Comparison of ENCODE assay signal across 8 mouse cellular contexts in genomic region chr6:72647383-72647820, GRCm38 (mm10). TPM values are rescaled to one million over a fixed set of nuclear protein-coding genes. Genes with fewer than 3 reads are reported as not detected.
A peak's percentile ranks its signal among the peaks of the same experiment; 100 is the strongest.
DNase-seq lines count a peak whose midpoint lies in the region; ATAC-seq lines count a peak whose summit lies in the region.

No protein-coding gene starts in this region.

- H3K27ac ChIP-seq in embryonic facial prominence, embryonic 12.5 days, result peak overlapping the region; percentile 43; the same call in 1 of the 2 replicates
- H3K27ac ChIP-seq in midbrain, embryonic 13.5 days, result no peak overlapping the region

- no peaks in the 10 kb centered on the region for H3K27me3 ChIP-seq in embryonic facial prominence, embryonic 12.5 days
- H3K27me3 ChIP-seq in midbrain, embryonic 13.5 days, result no peaks in the 10 kb centered on the region

- peaks cover 4% of the 10 kb centered on the region; the same call in 1 of the 2 replicates for H3K36me3 ChIP-seq in embryonic facial prominence, embryonic 12.5 days
- no peaks in the 10 kb centered on the region for H3K36me3 ChIP-seq in midbrain, embryonic 13.5 days

- H3K9ac ChIP-seq in embryonic facial prominence, embryonic 12.5 days, result no peak overlapping the region
- H3K9ac ChIP-seq in midbrain, embryonic 13.5 days (replicated peaks), result no peak overlapping the region

- no peaks in the 10 kb centered on the region for H3K9me3 ChIP-seq in embryonic facial prominence, embryonic 12.5 days
- H3K9me3 ChIP-seq in midbrain, embryonic 13.5 days, result no peaks in the 10 kb centered on the region

- H3K4me3 ChIP-seq in embryonic facial prominence, embryonic 12.5 days, result no peak overlapping the region
- H3K4me3 ChIP-seq in midbrain, embryonic 13.5 days (replicated peaks), result no peak overlapping the region

- ATAC-seq in embryonic facial prominence, embryonic 12.5 days (ENCODE audit: insufficient number of reproducible peaks, insufficient read depth, low FRiP score, low TSS enrichment), result no peak
- ATAC-seq in midbrain, embryonic 13.5 days, result peak; percentile 81

- peaks cover 21% of the 10 kb centered on the region for H3K4me1 ChIP-seq in embryonic facial prominence, embryonic 12.5 days
- no peaks in the 10 kb centered on the region; the same call in 1 of the 2 replicates for H3K4me1 ChIP-seq in midbrain, embryonic 13.5 days (replicated peaks)

- intact Hi-C loops in left cerebral cortex, postnatal 4 days (cut with DNase I), result loop anchor here (1.0 to 10.0 kb wide), 2 partner anchors 142 to 577 kb away; partner anchors contain the start of genes Dnah6 and Tcf7l1

- no peak overlapping the region for H3K4me2 ChIP-seq in embryonic facial prominence, embryonic 12.5 days (replicated peaks)
- H3K4me2 ChIP-seq in midbrain, embryonic 13.5 days (replicated peaks), result no peak overlapping the region

- 59% methylated on average over 10 of the region's 10 CpGs for WGBS in embryonic facial prominence, embryonic 12.5 days
- 62% methylated on average over 10 of the region's 10 CpGs for WGBS in midbrain, embryonic 13.5 days

- peak; percentile 72 to 73 for DNase-seq in B cell, adult 2 months
- peak; percentile 78 for DNase-seq in adrenal gland, postnatal 10 days
- peak; percentile 72 to 88 for DNase-seq in heart, adult 18-20 months
- DNase-seq in kidney, adult 18-20 months, result peak; percentile 82
- DNase-seq in left cerebral cortex, postnatal 4 days, result peak; percentile 78
- peak; percentile 31 to 72 for DNase-seq in spleen, postnatal 10 days (ENCODE audit: low spot score in 2 of 2)

RNA-seq across cellular contexts. Expression of gene Tgoln1, which starts 30.6 kb away (rescaled TPM):
- 100 to 1,000 TPM in 1 of 2 experiments, 10 to 100 TPM in 1; 92.7 to 121 TPM for total RNA-seq in adrenal gland, postnatal 10 days (2021)
- 23.8 and 24.6 TPM in 2 replicates for polyA plus RNA-seq in embryonic facial prominence, embryonic 12.5 days (2016; fragmentation: Nextera tagmentation; extraction: Ambion mirVana)
- 10 to 100 TPM; 61.4 to 72.6 TPM for total RNA-seq in heart, adult 18-20 months (2021)
- total RNA-seq in left cerebral cortex, postnatal 4 days (2021), result 10 to 100 TPM; 29.7 to 30.3 TPM
- polyA plus RNA-seq in midbrain, embryonic 13.5 days (2015; fragmentation: Nextera tagmentation; extraction: Ambion mirVana), result 39.6 and 41.2 TPM in 2 replicates

RNA-seq across cellular contexts. Expression of gene Retsat, which starts 49.1 kb away (rescaled TPM):
- 100 to 1,000 TPM; 359 to 375 TPM for total RNA-seq in adrenal gland, postnatal 10 days (2021)
- 9.5 and 10.3 TPM in 2 replicates for polyA plus RNA-seq in embryonic facial prominence, embryonic 12.5 days (2016; fragmentation: Nextera tagmentation; extraction: Ambion mirVana)
- total RNA-seq in heart, adult 18-20 months (2021), result 100 to 1,000 TPM; 199 to 208 TPM
- 10 to 100 TPM; 16.3 to 20.3 TPM for total RNA-seq in left cerebral cortex, postnatal 4 days (2021)
- polyA plus RNA-seq in midbrain, embryonic 13.5 days (2015; fragmentation: Nextera tagmentation; extraction: Ambion mirVana), result 5.0 and 6.2 TPM in 2 replicates

RNA-seq across cellular contexts. Expression of gene Elmod3, which starts 49.2 kb away (rescaled TPM):
- total RNA-seq in adrenal gland, postnatal 10 days (2021), result 10 to 100 TPM; 13.3 to 15.8 TPM
- 14.2 and 16.4 TPM in 2 replicates for polyA plus RNA-seq in embryonic facial prominence, embryonic 12.5 days (2016; fragmentation: Nextera tagmentation; extraction: Ambion mirVana)
- total RNA-seq in heart, adult 18-20 months (2021), result 10 to 100 TPM; 11.6 to 12.6 TPM
- total RNA-seq in left cerebral cortex, postnatal 4 days (2021), result 10 to 100 TPM; 11.9 to 12.1 TPM
- 15.7 and 16.5 TPM in 2 replicates for polyA plus RNA-seq in midbrain, embryonic 13.5 days (2015; fragmentation: Nextera tagmentation; extraction: Ambion mirVana)

Comparison
In these comparisons a context has a peak if more than half of its experiments do, and no peak if none do; other contexts are left out.
1. RNA of gene Retsat, which starts 49.1 kb away (total RNA-seq): 359 to 375 TPM in adrenal gland, postnatal 10 days and 199 to 208 TPM in heart, adult 18-20 months; 16.3 to 20.3 TPM in left cerebral cortex, postnatal 4 days; every median in the first group is over 4 times any median in the second.
2. Peak in every context shown above with its lines, with median percentiles within 50 percentile points of each other: DNase-seq.